Mouse (Mus musculus): ENCODE results near the gene Med7.

- TF ChIP-seq CTCF (IDR thresholded peaks at IDR 0.05; ENCODE audit: borderline replicate concordance, insufficient read depth, low read length) (no peak), POLR2A (IDR thresholded peaks at IDR 0.05; ENCODE audit: low read depth, low read length) (no peak)
Observed at GRCm38 (mm10) chr11:46406721-46407120, 30.0 kb upstream of the Med7 start.

Measured in embryonic fibroblast, embryonic 13.5 days (primary cell).